Mouse (Mus musculus): ENCODE measurements around the gene Elf2. TPM values are rescaled to one million over a fixed set of nuclear protein-coding genes. Genes with fewer than 3 reads are reported as not detected.

The Elf2 gene
- polyA plus RNA-seq (2015; fragmentation: Illumina TruSeq; extraction: RNeasy Lipid Tissue Mini Kit (QIAGEN cat#74804); ENCODE audit: low read depth, low replicate concordance), result 24.2 TPM

GRCm38 (mm10) chr3:51340552-51341267 is at the start of gene Elf2:
Gene Elf2, minus strand, starts transcription at chr3:51340663.

GRCm38 (mm10) chr3:51224363-51225225 is 115.9 kb downstream of the Elf2 start, which contains the start of gene Noct:
Gene Noct, plus strand, starts transcription at chr3:51224447.

Other genes starting within 250 kb of the Elf2 start
- gene Noct, start 116.2 kb downstream of the Elf2 start, polyA plus RNA-seq (2015; fragmentation: Illumina TruSeq; extraction: RNeasy Lipid Tissue Mini Kit (QIAGEN cat#74804); ENCODE audit: low read depth, low replicate concordance), result 36.0 TPM
- 0.39 TPM for gene Mgarp, start 56.1 kb upstream of the Elf2 start, polyA plus RNA-seq (2015; fragmentation: Illumina TruSeq; extraction: RNeasy Lipid Tissue Mini Kit (QIAGEN cat#74804); ENCODE audit: low read depth, low replicate concordance)
- gene Ndufc1, start 68.3 kb upstream of the Elf2 start, polyA plus RNA-seq (2015; fragmentation: Illumina TruSeq; extraction: RNeasy Lipid Tissue Mini Kit (QIAGEN cat#74804); ENCODE audit: low read depth, low replicate concordance), result 441 TPM
- gene Naa15, start 74.5 kb upstream of the Elf2 start, polyA plus RNA-seq (2015; fragmentation: Illumina TruSeq; extraction: RNeasy Lipid Tissue Mini Kit (QIAGEN cat#74804); ENCODE audit: low read depth, low replicate concordance), result 28.6 TPM
- 25.4 TPM for gene Rab33b, start 143.3 kb upstream of the Elf2 start, polyA plus RNA-seq (2015; fragmentation: Illumina TruSeq; extraction: RNeasy Lipid Tissue Mini Kit (QIAGEN cat#74804); ENCODE audit: low read depth, low replicate concordance)
- 70.1 TPM for gene Setd7, start 220.2 kb upstream of the Elf2 start, polyA plus RNA-seq (2015; fragmentation: Illumina TruSeq; extraction: RNeasy Lipid Tissue Mini Kit (QIAGEN cat#74804); ENCODE audit: low read depth, low replicate concordance)

All from brain, adult 10 weeks (tissue).